Mouse (Mus musculus): ENCODE data around the gene Ccdc6.
A peak's percentile ranks its signal among the peaks of the same experiment; 100 is the strongest.

The Ccdc6 gene

GRCm38 (mm10) chr10:70128408-70128807, 31.5 kb downstream of the Ccdc6 start:
- DNase-seq (ENCODE audit: extremely low read depth, low read depth): no peak

DNA sequence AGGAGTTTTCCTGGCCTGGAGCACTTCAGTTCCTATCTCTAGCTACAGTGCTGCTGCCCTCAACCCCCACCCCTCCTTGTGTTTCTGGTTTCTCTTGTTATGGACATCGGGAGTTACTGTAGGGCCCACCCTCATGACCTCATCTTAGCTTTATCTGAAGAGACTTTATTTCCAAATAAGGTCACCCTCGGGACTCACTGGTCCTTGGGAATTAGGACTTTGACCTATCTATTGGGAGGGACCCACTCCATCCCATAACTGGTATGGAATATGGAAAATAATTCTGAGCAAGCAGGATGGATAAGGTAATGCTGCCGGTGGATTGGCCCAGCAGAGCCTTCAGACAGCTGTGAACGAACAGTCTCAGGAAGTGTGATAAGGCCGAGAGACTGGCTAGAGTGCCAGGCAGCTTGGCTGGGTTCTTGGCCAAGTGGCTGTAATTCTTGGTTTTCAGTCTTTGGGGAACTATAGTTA, 35.2 kb downstream of the Ccdc6 start:
- peak; percentile 51 for DNase-seq (ENCODE audit: extremely low read depth, low read depth)

GRCm38 (mm10) chr10:70132714-70133113, 35.8 kb downstream of the Ccdc6 start:
- peak; percentile 31 for DNase-seq (ENCODE audit: extremely low read depth, low read depth)

DNA sequence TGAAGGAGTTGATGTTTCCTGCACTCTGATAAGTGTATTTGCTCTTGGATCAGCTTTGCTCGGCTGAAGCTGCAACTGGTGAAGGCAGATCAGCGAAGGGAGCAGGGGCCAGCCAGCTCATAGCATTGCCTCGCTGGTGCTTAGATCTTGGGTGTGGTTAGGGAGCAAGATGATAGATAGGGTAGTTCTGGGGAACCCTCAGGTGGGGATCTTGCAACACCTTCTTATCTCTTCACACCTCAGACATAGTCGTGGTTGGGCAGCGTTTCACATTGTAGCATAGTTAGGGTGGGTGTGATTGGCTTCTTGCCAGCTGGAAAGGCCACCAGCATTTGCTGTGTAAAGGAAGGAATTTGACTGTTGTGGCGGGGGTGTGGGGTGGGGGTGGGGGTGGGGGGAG, 36.3 kb downstream of the Ccdc6 start:
- peak; percentile 55 for DNase-seq (ENCODE audit: extremely low read depth, low read depth)

DNA sequence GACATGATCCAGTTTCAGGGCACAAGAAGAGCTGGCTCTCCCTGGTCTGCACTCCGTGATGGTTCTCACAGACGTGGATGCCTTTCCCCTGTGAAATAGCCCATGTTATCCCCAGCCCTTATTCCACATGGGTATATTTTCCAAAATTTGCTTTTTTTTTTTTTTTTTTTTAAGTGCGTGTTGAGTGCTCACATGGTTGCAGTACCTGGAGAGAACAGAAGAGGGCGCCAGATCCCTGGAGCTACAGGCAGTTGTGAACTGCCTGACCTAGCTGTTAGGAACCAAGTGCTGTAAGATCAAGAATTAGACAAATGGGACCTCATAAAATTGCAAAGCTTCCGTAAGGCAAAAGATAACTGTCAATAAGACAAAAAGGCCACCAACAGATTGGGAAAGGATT, 38.8 kb downstream of the Ccdc6 start:
- DNase-seq (ENCODE audit: extremely low read depth, low read depth): peak; percentile 33

DNA sequence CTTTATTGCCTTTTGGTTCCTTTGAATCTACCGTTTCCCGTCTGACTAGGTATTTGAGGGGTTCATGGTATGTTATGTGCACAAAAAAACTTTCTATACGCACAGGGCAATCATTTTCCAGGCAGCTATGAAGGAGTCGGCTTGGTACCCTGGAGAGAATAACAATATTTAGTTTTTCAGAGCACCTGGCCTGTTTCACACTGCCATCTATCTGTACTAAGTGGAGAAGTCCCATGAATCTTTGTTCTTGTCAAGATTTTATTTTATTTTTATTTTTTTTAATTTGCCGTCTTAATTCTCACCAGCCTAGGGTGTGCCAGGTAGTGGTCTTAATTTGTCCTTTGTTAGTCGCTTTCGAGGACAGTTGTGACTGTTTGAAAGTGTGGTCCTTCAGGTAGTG, 40.7 kb downstream of the Ccdc6 start:
- DNase-seq (ENCODE audit: extremely low read depth, low read depth): no peak

DNA sequence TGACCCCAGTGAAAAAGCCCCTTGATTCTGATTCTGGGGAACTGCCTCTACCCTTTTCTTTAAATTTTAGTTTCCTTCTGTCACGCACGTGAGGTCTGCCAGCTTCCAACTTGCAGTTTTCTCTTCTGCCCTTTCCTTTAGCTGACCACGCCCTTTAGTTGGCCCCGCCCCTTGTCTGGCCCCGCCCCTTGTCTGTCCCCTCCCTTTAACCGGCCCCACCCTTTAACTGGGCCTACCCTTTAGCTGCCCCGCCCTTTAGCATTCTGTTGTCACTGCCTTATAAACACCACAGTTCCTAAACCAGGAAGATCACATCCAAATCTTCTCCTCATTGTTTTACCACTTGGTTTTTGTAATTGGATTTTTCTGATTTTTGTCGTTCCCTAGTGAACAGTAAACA, 41.2 kb downstream of the Ccdc6 start:
- DNase-seq (ENCODE audit: extremely low read depth, low read depth): no peak

DNA sequence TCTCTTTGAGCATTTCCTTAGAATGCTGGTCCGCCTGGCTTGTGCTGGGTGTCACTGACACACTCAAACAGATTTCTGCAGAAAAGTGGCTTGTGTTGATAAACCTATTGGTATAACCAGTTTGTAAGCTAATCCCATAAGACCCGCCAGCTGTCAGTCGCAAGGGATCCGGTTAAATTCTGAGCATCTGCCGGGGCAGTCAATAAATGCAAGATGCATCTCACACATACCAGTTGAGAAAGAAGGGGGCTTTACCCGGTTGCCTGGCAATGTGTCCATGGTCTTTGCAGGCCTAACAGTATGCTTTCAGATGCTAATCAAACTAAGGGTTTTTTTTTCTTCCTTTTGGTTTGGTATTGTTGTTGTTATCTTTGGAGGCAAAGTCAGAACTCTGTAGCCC, 42.4 kb downstream of the Ccdc6 start:
- DNase-seq (ENCODE audit: extremely low read depth, low read depth): no peak

DNA sequence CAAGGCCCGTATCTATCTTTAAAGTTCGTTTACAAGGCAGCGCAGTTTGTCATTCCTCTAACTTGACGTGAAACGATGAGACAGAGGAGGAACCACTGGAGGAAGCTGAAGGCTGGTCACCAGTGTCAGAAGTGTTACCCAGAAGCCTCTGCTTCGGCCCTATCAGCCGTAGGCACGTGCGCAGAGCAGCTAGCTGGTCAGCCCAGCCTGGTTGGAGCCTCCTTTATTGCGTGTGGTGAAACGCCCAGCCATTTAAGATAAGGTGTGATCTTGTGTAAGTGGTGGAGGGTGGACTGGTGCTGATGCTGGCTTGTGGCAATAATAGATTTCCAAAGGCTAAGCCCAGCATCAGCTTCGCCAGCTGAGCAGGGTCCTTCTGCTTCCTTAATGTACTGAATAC, 43.5 kb downstream of the Ccdc6 start:
- DNase-seq (ENCODE audit: extremely low read depth, low read depth): no peak

GRCm38 (mm10) chr10:70142623-70143022, 45.7 kb downstream of the Ccdc6 start:
- no peak for DNase-seq (ENCODE audit: extremely low read depth, low read depth)

- no peak for DNase-seq (ENCODE audit: extremely low read depth, low read depth)
Observed at GRCm38 (mm10) chr10:70144004-70144557, 47.2 kb downstream of the Ccdc6 start.

- DNase-seq (ENCODE audit: extremely low read depth, low read depth): no peak
Observed at GRCm38 (mm10) chr10:70145873-70146272, 49.0 kb downstream of the Ccdc6 start.

DNA sequence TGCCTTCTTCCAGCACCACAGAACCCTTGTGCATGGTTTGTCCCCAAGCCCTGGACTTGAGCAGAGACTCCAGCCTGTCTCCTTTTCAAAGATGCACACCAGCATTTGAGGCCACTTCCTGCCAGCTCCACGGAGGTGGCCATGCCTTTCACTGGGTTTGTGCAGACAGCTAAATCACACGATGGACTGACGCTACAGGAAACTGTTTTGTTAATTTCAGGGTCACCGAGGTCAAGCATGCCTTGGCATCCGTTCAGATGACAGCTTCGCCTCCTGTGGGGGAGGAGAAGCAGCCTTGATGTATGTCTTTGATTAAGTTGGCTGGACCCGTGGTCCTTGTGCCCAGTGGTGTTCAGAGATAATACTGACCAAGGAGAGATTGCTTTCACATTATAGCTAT, 52.2 kb downstream of the Ccdc6 start:
- no peak for DNase-seq (ENCODE audit: extremely low read depth, low read depth)

- DNase-seq (ENCODE audit: extremely low read depth, low read depth): no peak
Observed at GRCm38 (mm10) chr10:70150301-70150700, 53.4 kb downstream of the Ccdc6 start.

GRCm38 (mm10) chr10:70151171-70151570, 54.2 kb downstream of the Ccdc6 start:
- DNase-seq (ENCODE audit: extremely low read depth, low read depth): no peak

DNA sequence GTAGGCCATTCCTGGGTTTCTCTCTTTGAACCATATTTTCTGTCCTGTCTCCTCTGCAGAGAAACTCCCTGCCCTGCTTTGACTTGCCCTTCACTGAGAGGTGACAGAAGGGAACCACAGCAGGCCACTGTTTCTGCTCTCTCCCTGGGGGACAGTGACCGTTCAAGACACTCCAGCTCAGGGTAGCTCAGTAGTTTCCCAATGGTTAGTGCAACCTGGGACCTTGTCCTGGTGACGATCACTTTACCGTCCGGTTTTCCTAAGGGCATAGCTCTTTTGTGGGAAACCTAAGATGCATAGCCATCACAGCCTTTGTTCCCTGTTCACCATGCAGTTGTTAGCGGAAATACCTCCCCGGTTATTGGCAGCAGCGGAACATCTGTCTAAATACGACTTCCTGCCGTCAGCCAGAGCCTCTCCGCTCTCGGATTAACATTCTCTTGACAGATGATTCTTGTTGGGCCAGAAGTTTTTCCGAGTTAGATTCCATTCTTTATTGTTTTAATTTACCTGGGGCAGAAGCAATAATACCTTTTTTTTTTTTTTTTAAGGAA, 55.3 kb downstream of the Ccdc6 start:
- no peak for DNase-seq (ENCODE audit: extremely low read depth, low read depth)

- no peak for DNase-seq (ENCODE audit: extremely low read depth, low read depth)
Observed at GRCm38 (mm10) chr10:70153810-70154209, 56.9 kb downstream of the Ccdc6 start.

GRCm38 (mm10) chr10:70156431-70157165, 59.7 kb downstream of the Ccdc6 start:
- no peak for DNase-seq (ENCODE audit: extremely low read depth, low read depth)

GRCm38 (mm10) chr10:70159651-70160320, 62.9 kb downstream of the Ccdc6 start:
- no peak for DNase-seq (ENCODE audit: extremely low read depth, low read depth)

DNA sequence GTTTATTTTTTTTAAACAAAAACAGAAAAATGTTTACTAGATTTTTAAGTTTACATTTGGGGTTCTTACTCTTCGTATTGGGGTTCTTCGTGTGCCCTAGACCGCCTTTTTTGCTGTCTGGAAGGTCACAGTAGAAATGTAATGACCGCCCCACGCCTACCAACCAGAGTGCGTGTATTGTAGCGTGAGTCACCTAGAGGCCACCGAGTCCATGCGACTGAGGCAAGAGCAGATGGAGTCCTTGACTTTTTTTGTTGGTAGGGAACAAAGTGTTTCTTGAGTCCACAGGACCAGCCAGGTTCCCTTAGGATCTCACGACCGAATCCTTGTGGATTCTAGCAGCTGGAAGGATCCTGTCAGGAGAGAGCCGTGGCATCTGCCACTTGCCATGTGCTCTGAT, 63.9 kb downstream of the Ccdc6 start:
- no peak for DNase-seq (ENCODE audit: extremely low read depth, low read depth)

GRCm38 (mm10) chr10:70161504-70161903, 64.6 kb downstream of the Ccdc6 start:
- DNase-seq (ENCODE audit: extremely low read depth, low read depth): no peak

DNA sequence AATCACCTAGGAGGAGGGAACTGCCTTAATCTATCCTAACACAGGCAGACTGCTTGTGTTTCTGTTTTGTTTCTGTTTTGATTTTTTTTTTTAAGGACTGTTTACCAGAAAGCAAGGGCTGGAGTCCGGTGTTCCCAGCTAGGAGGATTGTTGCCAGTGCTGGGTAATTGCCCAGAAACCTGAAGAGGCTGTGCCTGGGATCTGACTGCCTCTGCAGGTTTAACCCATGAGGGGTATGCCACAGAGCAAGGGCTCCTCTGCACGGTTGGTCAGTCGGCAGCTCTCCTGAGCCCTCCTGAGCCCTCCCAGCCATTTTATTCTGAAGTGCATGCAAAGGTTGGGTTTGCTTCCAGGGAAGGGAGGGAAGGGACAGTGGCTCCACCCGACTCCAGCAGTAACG, 66.8 kb downstream of the Ccdc6 start:
- no peak for DNase-seq (ENCODE audit: extremely low read depth, low read depth)

All from MEL-GATA-1-ER (cell line).